Mouse (Mus musculus): ENCODE data around the gene Gm15056.

Gm15056 gene

DNA sequence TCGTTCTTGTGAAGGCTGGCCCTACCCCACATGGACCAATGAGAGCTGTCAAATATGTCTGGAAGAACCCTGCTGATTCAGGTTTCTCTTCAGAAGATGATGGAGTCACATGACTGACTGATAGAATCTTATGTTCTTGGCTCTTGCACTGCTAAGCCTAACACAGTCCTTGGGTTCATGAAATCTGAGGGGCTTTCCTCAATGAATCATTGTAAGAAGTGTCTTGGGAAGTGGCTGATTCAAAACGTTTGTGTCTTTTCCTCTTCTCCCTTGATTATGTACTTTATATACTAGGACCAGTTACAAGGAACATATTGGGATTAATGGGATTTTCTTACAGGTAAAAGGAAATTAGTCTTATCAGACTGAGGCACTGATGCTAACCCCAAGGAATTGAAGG, at the start of gene Gm15056:
Gene Gm15056, minus strand, starts transcription at position 101 of the 400 bp plus-strand sequence.
- no peak for DNase-seq (ENCODE audit: low spot score in 2 of 2)

DNA sequence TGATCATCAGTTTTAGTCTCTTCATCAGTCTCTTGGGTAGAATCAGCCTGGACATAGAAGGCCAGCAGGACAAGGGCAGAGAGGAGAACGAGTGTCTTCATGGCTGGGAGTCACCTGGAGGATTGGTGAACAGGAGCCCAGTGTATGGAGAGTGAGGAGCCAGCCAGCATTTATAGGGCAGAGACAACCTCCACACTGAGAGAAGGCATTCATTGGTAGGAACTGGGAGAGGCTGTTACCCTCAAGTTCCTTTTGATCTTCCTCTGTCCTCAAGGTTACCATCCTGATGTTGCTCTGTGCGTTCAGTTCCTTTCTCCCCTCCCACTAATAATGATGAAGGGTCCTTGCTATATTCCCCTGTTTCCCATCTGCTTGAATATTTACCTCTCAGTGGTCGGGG, 42.2 kb upstream of the Gm15056 start, which contains the start of gene AY761185:
Gene AY761185, minus strand, starts transcription at position 101 of the 400 bp plus-strand sequence.
- DNase-seq (ENCODE audit: low spot score in 2 of 2): no peak

DNA sequence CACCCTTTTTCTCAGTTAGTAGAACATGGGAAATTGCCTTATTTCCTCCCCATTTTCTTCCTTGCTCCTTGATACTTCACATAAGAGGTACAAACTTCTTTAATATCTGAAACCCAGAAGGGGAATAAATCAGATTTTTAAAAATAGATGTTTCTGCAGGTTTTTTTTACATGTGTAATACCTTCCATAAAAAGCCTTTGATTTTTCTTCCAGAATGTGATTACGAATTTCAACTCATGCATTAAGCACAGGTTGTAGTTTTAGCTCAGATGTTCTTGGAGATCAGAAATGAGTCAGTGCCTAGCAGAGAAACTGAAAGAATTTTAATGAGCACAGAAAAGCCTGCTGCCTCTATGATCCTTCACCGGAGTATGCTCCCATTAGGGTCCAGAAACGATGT, 19.5 kb upstream of the Gm15056 start, which contains the start of gene Gm6040:
Gene Gm6040, minus strand, starts transcription at position 101 of the 400 bp plus-strand sequence.
- no peak for DNase-seq (ENCODE audit: low spot score in 2 of 2)

DNA sequence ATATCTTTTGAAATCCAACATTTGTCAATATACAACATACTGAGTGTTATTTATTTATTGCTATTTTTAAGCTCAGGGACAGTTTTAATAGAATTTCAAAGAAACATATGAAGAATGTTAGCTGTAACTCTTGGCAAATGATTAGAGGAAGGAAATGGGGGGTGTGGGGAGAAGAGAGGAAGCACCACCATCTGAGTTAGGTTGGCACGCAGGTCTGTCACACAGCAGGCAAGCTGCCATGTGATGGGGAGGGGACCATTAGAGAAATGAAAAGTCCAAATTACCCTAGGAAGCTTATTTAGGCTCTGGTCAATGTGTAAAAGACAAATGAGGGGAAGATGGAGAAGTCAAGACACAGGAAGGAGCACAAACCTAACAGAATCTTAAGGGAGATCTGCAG, 9.9 kb upstream of the Gm15056 start:
- no peak for DNase-seq (ENCODE audit: low spot score in 2 of 2)

DNA sequence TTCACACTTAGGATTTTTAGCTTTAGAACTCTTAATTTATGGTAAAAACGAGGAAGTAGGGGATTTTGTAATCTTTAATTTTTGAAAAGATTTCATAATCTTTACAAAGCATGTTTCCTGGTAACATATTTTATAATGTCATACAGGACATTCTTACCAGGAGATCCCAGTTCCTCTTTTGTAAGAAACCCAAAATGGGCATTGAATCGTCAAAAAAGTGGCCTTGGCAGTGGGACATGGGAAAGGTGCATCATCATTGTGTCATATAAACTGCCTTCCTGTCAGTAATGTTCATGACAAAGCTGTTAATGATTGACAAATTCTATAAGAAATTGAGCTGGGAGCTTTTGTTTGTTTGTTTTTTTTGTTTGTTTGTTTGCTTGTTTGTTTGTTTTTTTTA, 5.8 kb upstream of the Gm15056 start:
- no peak for DNase-seq (ENCODE audit: low spot score in 2 of 2)

DNA sequence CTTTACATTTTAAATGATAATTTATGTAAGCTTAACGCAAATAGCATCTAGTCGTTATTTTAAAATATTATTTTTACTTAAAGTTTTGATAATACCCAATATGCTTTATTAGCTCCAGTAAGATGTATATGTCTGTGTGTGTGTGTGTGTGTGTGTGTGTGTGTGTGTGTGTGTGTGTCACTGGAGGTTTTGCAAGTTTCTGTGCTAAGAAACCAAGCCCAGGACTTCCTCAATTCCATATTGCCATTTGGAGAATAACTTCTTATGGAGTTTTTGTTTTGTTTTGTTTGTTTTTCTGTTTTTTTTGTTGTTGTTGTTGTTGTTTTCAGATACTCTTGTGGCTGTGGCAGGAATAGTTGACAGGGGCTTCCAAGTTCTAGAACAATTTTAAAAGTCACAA, 4.7 kb upstream of the Gm15056 start:
- no peak for DNase-seq (ENCODE audit: low spot score in 2 of 2)

DNA sequence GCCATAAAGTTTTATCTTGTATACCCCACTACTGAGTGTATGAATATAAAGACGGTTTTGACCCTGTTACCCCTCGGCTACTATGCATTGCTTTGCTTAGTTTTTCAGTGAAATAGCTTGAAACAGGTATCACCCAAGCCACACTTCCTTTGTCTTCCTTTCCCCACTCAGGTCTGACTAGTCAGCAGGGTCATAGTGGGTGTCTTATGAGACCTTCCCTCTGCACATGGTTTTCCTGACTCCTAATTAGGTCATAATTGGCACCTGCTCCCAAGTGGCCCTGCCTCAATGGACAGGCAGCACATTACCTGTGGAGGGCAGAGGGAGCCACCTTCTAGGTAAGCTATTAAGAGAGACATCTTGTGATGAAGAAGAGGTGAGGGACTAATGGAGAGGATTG, 10.1 kb downstream of the Gm15056 start, which contains the start of gene Defb33:
Gene Defb33, plus strand, starts transcription at position 301 of the 400 bp plus-strand sequence.
- no peak for DNase-seq (ENCODE audit: low spot score in 2 of 2)

DNA sequence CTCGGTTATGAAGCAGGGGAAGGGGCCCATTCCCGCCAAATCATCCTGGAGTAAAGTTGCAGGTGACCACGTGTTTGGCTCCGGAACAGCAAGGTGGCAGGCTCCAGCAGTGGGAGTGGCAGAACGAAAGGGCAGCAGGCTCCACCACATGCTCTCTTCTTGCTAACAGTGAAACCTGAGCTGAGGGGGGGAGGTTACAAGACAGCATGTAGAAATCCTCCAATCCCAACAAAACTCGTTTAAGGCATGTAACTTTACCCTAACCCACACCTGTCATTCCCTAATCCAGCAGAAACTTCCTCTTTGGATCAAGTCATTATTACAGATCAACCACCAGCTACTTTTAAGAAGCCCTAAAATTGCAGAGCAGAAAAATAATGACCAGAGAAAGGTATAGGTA, 27.8 kb downstream of the Gm15056 start:
- no peak for DNase-seq (ENCODE audit: low spot score in 2 of 2)
